Mouse (Mus musculus) c-Kit-positive CD71-positive TER-119-negative erythroid progenitor cells, embryonic 14.5 days (primary cell): ENCODE results near the gene Bud31.
A peak's percentile ranks its signal among the peaks of the same experiment; 100 is the strongest.
"Not testable (repeated sequence)": the region's sequence is repeated elsewhere in the genome, so short reads cannot be mapped to it uniquely, and the experiment has no call there.

Experiments
- DNase-seq: peaks from one replicate; pipeline ENCODE4 v3.0.0-alpha.2; 2013; ENCODE audit warnings: low read depth

Gene Bud31

GRCm38 (mm10) chr5:145129124-145129523 lies 11.0 kb upstream of the Bud31 start:
- DNase-seq: no peak

- DNase-seq: not testable (repeated sequence)
These were observed 10.4 kb upstream of the Bud31 start for GRCm38 (mm10) chr5:145129773-145130172.

GRCm38 (mm10) chr5:145130191-145130590 lies 10.0 kb upstream of the Bud31 start:
- DNase-seq: no peak

GRCm38 (mm10) chr5:145130995-145131394 lies 9.2 kb upstream of the Bud31 start:
- no peak for DNase-seq

GRCm38 (mm10) chr5:145133275-145133674 lies 6.9 kb upstream of the Bud31 start:
- not testable (repeated sequence) for DNase-seq

GRCm38 (mm10) chr5:145138836-145139235 lies 1.3 kb upstream of the Bud31 start:
- no peak for DNase-seq

- DNase-seq: no peak
These were observed 449 bp downstream of the Bud31 start for GRCm38 (mm10) chr5:145140611-145141010.

- DNase-seq: no peak
These were observed 7.6 kb downstream of the Bud31 start for GRCm38 (mm10) chr5:145147748-145148147.

- DNase-seq: no peak
These were observed 9.1 kb downstream of the Bud31 start for GRCm38 (mm10) chr5:145149294-145149693.

GRCm38 (mm10) chr5:145152690-145153089 lies 12.5 kb downstream of the Bud31 start:
- no peak for DNase-seq

GRCm38 (mm10) chr5:145161361-145161760 lies 21.2 kb downstream of the Bud31 start:
- DNase-seq: no peak

GRCm38 (mm10) chr5:145164710-145165109 lies 24.5 kb downstream of the Bud31 start:
- DNase-seq: no peak

- no peak for DNase-seq
These were observed 25.0 kb downstream of the Bud31 start for GRCm38 (mm10) chr5:145165184-145165583.

- peak; percentile 99 for DNase-seq
These were observed 26.6 kb downstream of the Bud31 start, which contains the start of the genes Ptcd1 and Cpsf4 for GRCm38 (mm10) chr5:145166536-145167305. Gene Ptcd1 (minus strand): TSS chr5:145167108. Gene Cpsf4 (plus strand): TSS chr5:145167213.

GRCm38 (mm10) chr5:145167306-145167661 lies 27.1 kb downstream of the Bud31 start:
- DNase-seq: no peak

- DNase-seq: no peak
These were observed 38.4 kb downstream of the Bud31 start for GRCm38 (mm10) chr5:145178461-145178980.

GRCm38 (mm10) chr5:145185244-145185643 lies 45.1 kb downstream of the Bud31 start:
- DNase-seq: no peak

- peak; percentile 45 for DNase-seq
These were observed 49.3 kb downstream of the Bud31 start for GRCm38 (mm10) chr5:145189416-145189815.

- DNase-seq: peak; percentile 48
These were observed 50.2 kb downstream of the Bud31 start for GRCm38 (mm10) chr5:145190373-145190772.

- DNase-seq: peak; percentile 82
These were observed 51.0 kb downstream of the Bud31 start for GRCm38 (mm10) chr5:145190875-145191798.

GRCm38 (mm10) chr5:145191962-145192361 lies 51.8 kb downstream of the Bud31 start, which contains the start of gene Atp5j2:
Gene Atp5j2 (minus strand): TSS chr5:145192062.
- DNase-seq: no peak
